Mouse (Mus musculus) thymus, adult 2 months (tissue): Measurements from ENCODE around the gene Rnase4.

Experiments used
- CTCF ChIP-seq: fragments of 200-500 bp; IDR thresholded peaks from 2 replicates; pipeline ENCODE4 v1.5.1; 2012; ENCODE audit warnings: mild to moderate bottlenecking, control low read depth, low read length, moderate library complexity, borderline replicate concordance; ENCODE audit not compliant: control insufficient read depth, poor library complexity, insufficient read depth; ENCODE audit errors: extremely low read depth
- POLR2A ChIP-seq: fragments of 200-500 bp; IDR thresholded peaks from 2 replicates; pipeline ENCODE4 v1.6.1; 2012; ENCODE audit warnings: mild to moderate bottlenecking, low read length, control low read depth, moderate library complexity; ENCODE audit not compliant: control insufficient read depth, poor library complexity, insufficient read depth; ENCODE audit errors: extremely low read depth

DNA sequence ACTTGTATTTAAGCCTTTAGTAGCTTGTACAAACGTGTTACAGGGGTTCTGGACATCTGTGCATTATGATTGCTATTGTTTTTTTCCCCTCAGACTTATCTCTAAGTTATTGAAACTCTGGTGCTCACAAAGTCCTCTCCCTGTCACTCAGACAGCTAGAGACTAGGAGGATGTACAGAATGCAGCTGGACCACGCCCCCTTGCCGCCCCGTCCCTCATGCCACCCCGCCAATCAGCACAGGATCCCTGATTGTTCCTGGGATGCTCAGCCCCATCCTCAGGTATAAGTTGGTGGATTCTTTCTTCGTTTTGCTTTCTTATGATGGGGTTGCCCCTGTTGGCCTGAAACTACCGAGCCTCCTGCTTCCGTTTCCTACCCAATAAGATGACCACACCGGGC lies 22.6 kb downstream of the Rnase4 start:
- TF ChIP-seq CTCF: no peak
- TF ChIP-seq POLR2A: no peak
